Mouse (Mus musculus) liver, embryonic 14.5 days (tissue): ENCODE results near the gene Sspn. TPM values are rescaled to one million over a fixed set of nuclear protein-coding genes. Genes with fewer than 3 reads are reported as not detected.

ENCODE experiments used
- ATAC-seq: fragments of 200-750 bp; cut with Nextera tagmentation; 2 replicates; pipeline ENCODE4 v1.8.0; 2017; ENCODE audit warnings: moderate number of reproducible peaks, mild to moderate bottlenecking, moderate library complexity; ENCODE audit not compliant: insufficient read depth
- DNase-seq, 3 experiments: peaks; one replicate each; pipeline ENCODE4 v3.0.0-alpha.2; 2012 to 2013; ENCODE audit warnings: low read depth in 3 of 3, low spot score in 3 of 3
- H3K27ac ChIP-seq: fragments of 300-500 bp; sonication (generic); 2 replicates; pipeline ENCODE4 v1.5.1; 2014; ENCODE audit warnings: moderate library complexity, mild to moderate bottlenecking, control low read depth, inconsistent platforms
- H3K27me3 ChIP-seq: fragments of 300-500 bp; sonication (generic); 2 replicates; pipeline ENCODE4 v1.6.1; 2014; ENCODE audit warnings: mild to moderate bottlenecking, low read length, moderate library complexity; ENCODE audit not compliant: control insufficient read depth, insufficient read depth
- H3K36me3 ChIP-seq: fragments of 300-500 bp; sonication (generic); replicated peaks from 2 replicates; pipeline ENCODE4 v1.6.1; 2014; ENCODE audit warnings: low read depth; ENCODE audit not compliant: control insufficient read depth, insufficient read depth
- H3K4me1 ChIP-seq, 2 experiments: fragments of 200-500 bp in 1 of 2; fragments of 300-500 bp in 1 of 2; sonication (generic) in 1 of 2; replicated peaks; 2 replicates each; pipeline ENCODE4 v1.6.1; 2012 to 2014; ENCODE audit warnings: antibody characterized with exemption in 1 of 2, inconsistent platforms in 1 of 2, low read length in 1 of 2; ENCODE audit not compliant: control insufficient read depth in 2 of 2, insufficient read depth in 2 of 2
- H3K4me2 ChIP-seq: fragments of 300-500 bp; sonication (generic); 2 replicates; pipeline ENCODE4 v1.6.1; 2014; ENCODE audit warnings: low read depth, mild to moderate bottlenecking, control low read depth, moderate library complexity
- H3K4me3 ChIP-seq, 2 experiments: fragments of 200-500 bp in 1 of 2; fragments of 300-500 bp in 1 of 2; sonication (generic) in 1 of 2; 2 replicates each; pipeline ENCODE4 v1.5.1; 2012 to 2014; ENCODE audit warnings: low read depth in 2 of 2, low read length in 2 of 2, mild to moderate bottlenecking in 2 of 2, control low read depth in 1 of 2, inconsistent platforms in 1 of 2, moderate library complexity in 1 of 2; ENCODE audit not compliant: insufficient read depth in 1 of 2
- H3K9ac ChIP-seq: fragments of 300-500 bp; sonication (generic); replicated peaks from 2 replicates; pipeline ENCODE4 v1.6.1; 2014; ENCODE audit warnings: mild to moderate bottlenecking, control low read depth, moderate library complexity
- H3K9me3 ChIP-seq: fragments of 300-500 bp; sonication (generic); 2 replicates; pipeline ENCODE4 v1.6.1; 2016; ENCODE audit warnings: low read length, mixed read lengths; ENCODE audit not compliant: control insufficient read depth
- CTCF ChIP-seq: IDR thresholded peaks from 2 replicates; pipeline ENCODE4 v1.5.1; 2016; ENCODE audit warnings: antibody characterized with exemption, low read depth, control low read depth
- EP300 ChIP-seq: IDR thresholded peaks from 2 replicates; pipeline ENCODE4 v1.6.1; 2016; ENCODE audit warnings: antibody characterized with exemption, low read depth
- WGBS: fragments of 180-500 bp; shearing (Covaris S2); extraction: QIAGEN DNeasy Blood & Tissue Kit; methylation state at CpG from one replicate; pipeline ENCODE4 v1.1.7; 2014; ENCODE audit not compliant: insufficient replicate concordance; 5-methylcytosine and 5-hydroxymethylcytosine counted together
- polyA plus RNA-seq, 2 experiments: library from polyadenylated mRNA; depleted of rRNA in 1 of 2; stranded (reverse) in 1 of 2; unstranded in 1 of 2; fragments of >200 nt; fragmentation: Nextera tagmentation in 1 of 2; extraction: Ambion mirVana in 1 of 2; gene quantifications; 2 replicates each; pipeline versions ENCODE4 v1.2.1 to v1.2.3; 2012 to 2014

Sspn gene
- polyA plus RNA-seq, 2 experiments, result 0.17 to 0.32 TPM

GRCm38 (mm10) chr6:145904169-145904568 is 27.3 kb upstream of the Sspn start:
- no peak for ATAC-seq
- no peak for DNase-seq
- 81% methylated on average over 5 of the region's 5 CpGs for WGBS
- Histone ChIP-seq H3K27ac (no peak overlapping the region), H3K9me3 (no peaks in the 10 kb centered on the region), H3K9ac (no peak overlapping the region), H3K36me3 (no peaks in the 10 kb centered on the region), H3K4me3 (no peak overlapping the region), H3K4me2 (no peak overlapping the region), H3K27me3 (no peaks in the 10 kb centered on the region), H3K4me1 (no peaks in the 10 kb centered on the region)
- TF ChIP-seq CTCF (no peak), EP300 (no peak)

DNA sequence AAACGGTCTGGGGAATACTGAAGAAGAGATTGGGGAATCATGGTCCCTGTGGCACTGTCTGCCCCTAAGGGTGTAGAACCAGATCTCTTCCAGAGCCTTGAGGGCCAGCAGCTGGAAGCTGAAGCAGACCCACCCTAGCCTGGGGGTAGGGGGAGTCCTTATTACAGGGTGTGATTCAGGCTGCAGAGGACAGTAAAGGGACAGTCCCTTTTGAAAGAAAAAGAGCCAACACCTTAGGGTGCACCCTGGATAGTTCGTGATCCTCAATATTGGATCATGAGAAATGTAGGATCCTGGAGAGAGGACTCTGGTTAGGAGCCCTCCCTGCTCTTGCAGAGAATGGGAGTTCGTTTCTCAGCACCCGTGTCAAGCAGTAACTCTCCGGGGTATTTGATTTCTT is 26.8 kb upstream of the Sspn start:
- Histone ChIP-seq H3K9ac (no peak overlapping the region), H3K4me1 (no peaks in the 10 kb centered on the region), H3K4me2 (no peak overlapping the region), H3K27ac (no peak overlapping the region), H3K9me3 (no peaks in the 10 kb centered on the region), H3K27me3 (no peaks in the 10 kb centered on the region), H3K4me3 (no peak overlapping the region), H3K36me3 (no peaks in the 10 kb centered on the region)
- 55% methylated on average over 5 of the region's 5 CpGs for WGBS
- ATAC-seq (no peak), DNase-seq (no peak)
- TF ChIP-seq CTCF (no peak), EP300 (no peak)

DNA sequence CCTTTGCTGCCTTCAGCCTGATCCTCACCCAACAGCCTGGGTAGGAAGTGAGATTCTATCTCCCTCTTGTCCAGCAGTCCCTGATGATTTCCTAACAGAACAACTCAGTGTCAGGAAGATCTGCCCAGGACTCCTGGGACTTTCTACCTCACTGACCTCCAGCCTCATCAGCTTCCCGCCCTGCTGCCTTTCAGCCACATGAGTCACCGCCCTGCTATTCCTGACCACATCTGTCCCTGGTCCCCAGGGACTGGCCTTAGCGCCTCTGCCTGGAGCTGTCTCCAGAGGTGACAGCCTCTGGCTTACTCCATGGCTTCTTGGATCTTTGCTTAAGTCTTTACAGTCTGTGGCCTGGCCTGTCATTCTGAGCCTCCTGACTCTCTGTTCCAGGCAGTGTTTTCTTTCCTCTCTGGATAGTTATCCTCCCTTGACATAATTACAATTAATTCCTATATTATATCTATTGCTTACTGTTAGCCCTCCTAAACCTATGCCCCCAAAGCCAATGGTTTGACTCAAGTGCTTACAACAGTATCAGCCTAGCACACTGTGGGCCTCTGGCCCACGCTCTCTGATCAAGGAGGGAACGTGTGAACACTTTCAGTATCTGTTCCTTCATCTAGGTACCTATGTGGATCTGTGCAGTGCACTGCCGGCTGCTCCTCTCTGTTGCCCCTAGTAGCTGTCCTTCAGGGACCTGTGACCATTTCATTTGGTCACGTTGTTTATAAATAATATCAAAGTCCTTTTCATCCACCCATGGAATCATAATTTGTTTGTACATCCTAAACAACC is 25.1 kb upstream of the Sspn start:
- no peak overlapping the region for H3K9ac ChIP-seq
- no peak overlapping the region for H3K27ac ChIP-seq
- no peaks in the 10 kb centered on the region for H3K36me3 ChIP-seq
- no peaks in the 10 kb centered on the region for H3K4me1 ChIP-seq
- H3K4me2 ChIP-seq, result no peak overlapping the region
- 54% methylated on average over 7 of the region's 7 CpGs for WGBS
- TF ChIP-seq CTCF, result no peak
- TF ChIP-seq EP300, result no peak
- ATAC-seq, result no peak
- H3K4me3 ChIP-seq, result no peak overlapping the region
- no peaks in the 10 kb centered on the region for H3K27me3 ChIP-seq
- no peaks in the 10 kb centered on the region for H3K9me3 ChIP-seq
- DNase-seq, result no peak

- H3K36me3 ChIP-seq, result no peaks in the 10 kb centered on the region
- no peak overlapping the region for H3K4me2 ChIP-seq
- no peaks in the 10 kb centered on the region for H3K27me3 ChIP-seq
- 35% methylated on average over 4 of the region's 4 CpGs for WGBS
- H3K4me1 ChIP-seq, result no peaks in the 10 kb centered on the region
- no peak overlapping the region for H3K27ac ChIP-seq
- H3K9ac ChIP-seq, result no peak overlapping the region
- H3K9me3 ChIP-seq, result no peaks in the 10 kb centered on the region
- TF ChIP-seq EP300, result no peak
- TF ChIP-seq CTCF, result no peak
- ATAC-seq (no peak), DNase-seq (no peak)
- H3K4me3 ChIP-seq, result no peak overlapping the region
Observed at GRCm38 (mm10) chr6:145909943-145910342, 21.5 kb upstream of the Sspn start.

DNA sequence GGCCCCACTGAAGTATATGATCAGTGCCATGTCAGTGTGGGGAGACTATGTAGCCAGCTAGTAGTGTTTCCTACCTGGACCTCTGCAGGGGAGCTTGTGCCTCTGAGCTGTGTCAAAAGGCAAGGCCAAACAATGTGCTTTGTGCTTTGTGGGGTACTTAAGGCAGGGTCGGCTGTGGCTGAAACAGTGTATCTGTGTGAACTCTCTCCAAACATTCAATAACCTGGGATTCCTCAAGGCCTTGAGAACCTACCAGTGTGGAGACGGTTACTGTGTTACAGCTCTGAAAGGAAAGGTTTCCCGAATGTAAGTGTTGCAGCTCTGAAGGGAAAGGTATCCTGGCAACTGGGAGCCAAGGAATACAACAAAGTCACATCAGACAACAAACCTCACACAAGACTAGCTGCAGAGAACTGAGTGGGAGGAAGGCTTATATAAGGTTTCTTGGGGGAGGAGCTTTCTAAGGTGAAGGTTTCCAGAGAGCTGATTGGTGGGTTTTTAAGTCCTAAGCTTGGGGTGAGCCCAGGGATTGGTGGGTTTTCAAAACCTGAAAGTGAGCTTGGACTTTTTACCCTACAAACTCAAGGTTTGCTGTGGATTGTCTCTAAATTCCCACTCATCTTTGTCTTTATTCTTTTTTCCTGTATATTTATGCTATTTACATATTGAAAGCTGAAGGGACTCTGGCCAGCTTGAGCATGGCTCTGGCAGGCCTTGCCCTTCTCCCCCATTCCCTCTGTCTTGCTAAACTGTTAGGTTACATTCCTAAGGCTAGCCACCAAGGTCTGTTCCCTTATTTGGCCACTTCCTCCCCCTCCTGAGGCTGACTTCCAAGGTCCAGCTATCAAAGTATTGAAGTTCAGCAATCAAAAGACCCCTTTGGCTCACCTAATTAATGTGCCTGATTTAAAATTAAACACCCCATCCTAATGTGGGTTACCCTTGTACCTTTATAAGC is 20.7 kb upstream of the Sspn start:
- no peak for DNase-seq
- no peaks in the 10 kb centered on the region for H3K9me3 ChIP-seq
- H3K36me3 ChIP-seq, result no peaks in the 10 kb centered on the region
- no peak for ATAC-seq
- H3K4me3 ChIP-seq, result no peak overlapping the region
- TF ChIP-seq CTCF (no peak), EP300 (no peak)
- H3K9ac ChIP-seq, result no peak overlapping the region
- no peaks in the 10 kb centered on the region for H3K4me1 ChIP-seq
- H3K27ac ChIP-seq, result no peak overlapping the region
- no peak overlapping the region for H3K4me2 ChIP-seq
- WGBS, result 71% methylated on average over 3 of the region's 3 CpGs
- no peaks in the 10 kb centered on the region for H3K27me3 ChIP-seq
